Mouse (Mus musculus) bone marrow macrophage, adult 2 months (primary cell): Measurements from ENCODE around the gene Notum.

Experiments
- CTCF ChIP-seq: IDR thresholded peaks from 2 replicates; pipeline ENCODE4 v1.5.1; 2012; ENCODE audit warnings: low read depth, mild to moderate bottlenecking, low read length, moderate library complexity
- POLR2A ChIP-seq: IDR thresholded peaks from 2 replicates; pipeline ENCODE4 v1.6.1; 2012; ENCODE audit warnings: mild to moderate bottlenecking, low read depth, low read length, borderline replicate concordance

GRCm38 (mm10) chr11:120623961-120624679 lies 36.9 kb downstream of the Notum start:
- TF ChIP-seq CTCF (no peak; the same call in 1 of the 2 replicates), POLR2A (no peak)
